Mouse (Mus musculus): ENCODE measurements around the gene Gm3336.

- TF ChIP-seq CTCF (conservative IDR thresholded peaks at IDR 0.05; ENCODE audit: insufficient read depth, insufficient read length, low read depth, low read length), result no peak
- TF ChIP-seq POLR2A (IDR thresholded peaks at IDR 0.05; ENCODE audit: low read depth, low read length), result no peak
Observed at GRCm38 (mm10) chr8:70771217-70771616, 52.9 kb downstream of the Gm3336 start.
